Mouse (Mus musculus): Measurements from ENCODE around the gene Cyp2f2.

The Cyp2f2 gene

DNA sequence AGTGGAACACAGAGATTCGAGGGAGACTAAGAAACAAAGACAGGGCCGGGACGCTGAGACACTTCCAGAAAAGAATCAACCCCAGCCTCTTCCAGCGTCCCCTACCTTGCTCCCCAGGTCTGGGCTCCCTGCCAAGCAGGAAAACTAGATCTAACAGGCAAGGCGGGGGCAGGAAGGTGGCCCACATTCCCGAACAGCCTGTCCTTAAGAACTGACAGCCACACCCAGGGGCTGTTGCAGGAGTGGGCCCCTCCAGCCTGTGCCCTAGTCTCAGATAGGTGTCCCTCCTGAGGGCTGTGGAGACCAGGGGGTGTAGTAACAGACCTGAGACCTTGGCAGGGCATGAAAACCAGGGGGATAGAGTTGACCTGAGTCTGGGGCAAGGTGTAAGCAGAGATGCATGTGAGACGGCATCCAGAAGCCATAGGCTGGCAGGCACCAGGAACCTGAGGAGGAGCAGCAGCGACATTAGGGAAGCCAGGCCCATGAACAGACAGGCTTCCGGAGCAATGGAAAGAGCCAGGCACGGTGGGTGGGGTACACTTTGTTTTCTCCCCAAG lies 33.6 kb downstream of the Cyp2f2 start, which contains the start of gene Cyp2t4:
Cyp2t4 (plus strand) TSS at position 510 of the 560 bp plus-strand sequence.
- no peak for DNase-seq (ENCODE audit: low read depth, low spot score)

GRCm38 (mm10) chr7:27156005-27156404 lies 36.3 kb downstream of the Cyp2f2 start:
- no peak for DNase-seq (ENCODE audit: low read depth, low spot score)

- no peak for DNase-seq (ENCODE audit: low read depth, low spot score)
Observed at GRCm38 (mm10) chr7:27158171-27158570, 38.5 kb downstream of the Cyp2f2 start.

GRCm38 (mm10) chr7:27159256-27159655 lies 39.5 kb downstream of the Cyp2f2 start:
- DNase-seq (ENCODE audit: low read depth, low spot score): no peak

DNA sequence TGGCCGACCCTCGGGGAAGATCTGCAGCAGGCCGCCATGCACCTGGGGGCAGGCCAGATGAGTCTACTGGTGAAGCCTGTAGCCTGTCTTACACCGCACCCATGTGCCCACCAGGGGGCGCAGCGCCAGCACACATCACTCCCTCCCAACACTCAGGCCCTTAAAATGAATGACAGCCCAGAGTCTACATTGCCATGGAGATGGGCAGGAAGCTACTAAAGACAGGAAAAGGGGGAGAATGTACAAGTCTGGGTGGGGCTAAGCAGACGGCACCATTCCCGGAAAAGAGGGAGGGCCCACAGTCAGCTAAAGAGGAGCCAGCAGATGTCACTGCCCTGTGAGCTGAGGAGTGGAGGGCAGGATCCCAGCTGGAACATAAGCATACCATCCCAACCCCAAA lies 40.2 kb downstream of the Cyp2f2 start:
- DNase-seq (ENCODE audit: low read depth, low spot score): peak; percentile 74

GRCm38 (mm10) chr7:27160921-27161320 lies 41.2 kb downstream of the Cyp2f2 start:
- no peak for DNase-seq (ENCODE audit: low read depth, low spot score)

GRCm38 (mm10) chr7:27161744-27162143 lies 42.0 kb downstream of the Cyp2f2 start:
- no peak for DNase-seq (ENCODE audit: low read depth, low spot score)

DNA sequence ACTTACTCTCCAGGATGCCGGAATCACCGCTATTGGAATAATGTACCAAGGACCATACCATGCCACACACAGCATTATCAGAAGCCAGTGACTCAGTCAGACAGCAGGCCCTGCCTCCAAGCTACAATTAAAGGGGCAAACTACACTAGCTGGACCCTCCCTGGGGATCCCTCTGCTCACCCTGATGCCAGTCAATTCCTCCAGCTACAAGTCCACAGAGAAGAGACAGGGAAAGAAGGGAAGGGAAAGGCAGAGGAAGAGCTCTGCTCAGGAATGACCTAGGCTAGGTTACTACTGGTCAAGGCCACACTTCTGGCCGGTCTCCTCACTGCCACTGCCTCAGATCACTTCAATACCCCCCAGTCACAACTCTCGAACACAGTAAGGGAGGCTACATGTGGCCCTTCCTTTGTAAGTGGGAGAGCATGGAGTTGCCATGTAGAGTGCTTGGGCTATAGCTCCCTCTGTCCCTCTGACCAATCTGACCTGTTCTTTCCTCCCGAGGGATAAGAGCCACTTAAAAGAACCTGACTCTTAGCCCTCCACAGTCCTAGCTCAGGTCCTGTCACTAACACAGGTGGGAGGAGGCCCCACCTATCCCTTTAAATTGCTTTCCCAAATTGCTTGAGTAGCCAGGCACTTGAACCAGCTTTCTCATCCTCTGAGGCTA lies 43.2 kb downstream of the Cyp2f2 start:
- DNase-seq (ENCODE audit: low read depth, low spot score): no peak

GRCm38 (mm10) chr7:27163450-27163805 lies 43.7 kb downstream of the Cyp2f2 start:
- no peak for DNase-seq (ENCODE audit: low read depth, low spot score)

GRCm38 (mm10) chr7:27164112-27164947 lies 44.6 kb downstream of the Cyp2f2 start:
- DNase-seq (ENCODE audit: low read depth, low spot score): no peak

GRCm38 (mm10) chr7:27165007-27165655 lies 45.4 kb downstream of the Cyp2f2 start:
- DNase-seq (ENCODE audit: low read depth, low spot score): no peak

- no peak for DNase-seq (ENCODE audit: low read depth, low spot score)
Observed at GRCm38 (mm10) chr7:27165696-27166095, 46.0 kb downstream of the Cyp2f2 start.

- DNase-seq (ENCODE audit: low read depth, low spot score): peak; percentile 62
Observed at GRCm38 (mm10) chr7:27166229-27166613, 46.5 kb downstream of the Cyp2f2 start.

DNA sequence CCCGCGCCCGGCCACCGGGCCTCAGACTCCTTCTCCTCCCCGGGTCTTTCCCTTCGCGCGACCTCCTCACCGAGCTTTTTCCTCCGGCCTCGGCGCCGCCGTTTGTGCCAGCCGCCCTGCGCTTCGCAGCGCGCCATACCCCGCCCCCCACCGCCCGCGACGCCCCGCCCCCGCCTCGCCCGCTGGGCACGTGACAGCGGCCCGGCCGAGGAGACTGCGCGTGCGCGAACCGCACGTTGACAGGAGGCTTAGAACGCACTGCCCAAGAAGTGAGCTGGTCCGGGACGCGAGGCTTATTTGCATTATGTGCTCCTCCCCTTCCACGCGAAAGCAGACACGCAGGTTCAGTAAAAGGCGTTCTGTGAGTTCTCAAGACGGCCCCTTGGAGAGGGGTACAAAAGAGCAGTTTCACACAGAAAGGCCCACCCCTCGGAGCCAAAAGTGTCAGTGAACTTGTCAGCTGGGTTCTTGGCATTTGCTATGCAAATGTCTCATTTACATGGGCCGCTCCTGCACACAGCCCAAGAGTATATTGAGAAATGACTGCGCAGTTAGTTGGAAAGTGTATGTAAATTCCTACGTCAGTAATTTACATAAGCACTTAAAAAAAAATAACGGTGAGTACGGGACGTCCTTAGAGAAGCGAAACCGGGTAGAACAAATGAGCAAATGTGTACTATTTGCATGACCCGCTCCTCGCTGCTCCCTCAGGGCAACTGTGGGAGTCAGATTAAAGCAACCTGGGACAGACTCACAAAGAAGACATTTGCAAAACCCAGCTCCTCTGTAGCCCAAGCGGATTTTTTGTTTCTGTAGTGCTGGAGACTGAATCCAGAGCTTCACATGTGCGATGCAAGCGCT lies 47.1 kb downstream of the Cyp2f2 start, which contains the start of gene Egln2:
Egln2 (minus strand) TSS at position 189 of the 861 bp plus-strand sequence.
- peak; percentile 90 for DNase-seq (ENCODE audit: low read depth, low spot score)

DNA sequence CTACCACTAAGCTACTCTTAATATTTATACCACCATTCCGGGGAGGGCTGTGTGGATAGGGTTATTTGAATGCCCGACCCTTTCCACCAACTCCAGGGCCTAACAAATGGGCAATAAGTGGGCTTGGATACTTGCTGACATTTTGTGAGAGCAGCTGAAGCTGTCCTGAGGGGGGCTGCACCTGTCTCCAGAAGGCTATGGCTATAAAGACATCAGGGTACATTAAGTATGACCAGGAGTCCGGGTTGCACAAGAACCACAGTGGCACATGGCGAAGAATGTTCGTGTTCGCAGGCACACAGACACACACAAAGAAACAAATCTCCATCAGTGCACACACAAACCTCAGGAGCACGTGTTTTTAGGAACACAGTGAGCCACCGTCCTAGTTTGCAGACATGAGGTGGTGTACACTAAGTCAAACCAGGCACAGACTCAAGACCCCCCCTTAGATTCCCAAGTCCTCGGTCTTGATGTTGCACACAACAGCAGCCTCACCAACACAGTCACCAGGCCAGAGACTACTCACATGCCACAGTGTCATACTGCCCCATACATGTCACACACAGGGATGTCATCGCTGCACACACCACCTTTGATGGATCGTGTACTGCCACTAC lies 47.9 kb downstream of the Cyp2f2 start:
- DNase-seq (ENCODE audit: low read depth, low spot score): no peak

- DNase-seq (ENCODE audit: low read depth, low spot score): no peak
Observed at GRCm38 (mm10) chr7:27168371-27168770, 48.7 kb downstream of the Cyp2f2 start.

DNA sequence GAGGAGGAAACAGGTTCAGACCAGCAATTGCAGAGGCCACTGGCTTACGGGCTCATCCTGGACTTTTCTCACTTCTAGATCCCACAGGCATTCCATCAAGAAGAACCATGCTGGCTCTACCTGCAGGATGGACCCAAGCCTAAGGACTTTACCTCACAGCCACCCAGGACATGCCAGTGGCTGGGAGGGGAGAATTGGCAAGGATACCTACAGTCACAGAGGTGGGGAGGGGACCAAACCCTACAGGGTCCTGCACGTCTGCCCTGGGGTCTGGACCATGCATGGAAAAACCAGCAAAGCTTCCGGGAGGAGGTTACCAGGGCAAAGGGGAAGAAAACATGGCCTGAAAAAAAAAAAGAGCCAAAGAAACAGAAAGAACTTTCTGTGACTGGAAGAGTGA lies 51.3 kb downstream of the Cyp2f2 start:
- no peak for DNase-seq (ENCODE audit: low read depth, low spot score)

DNA sequence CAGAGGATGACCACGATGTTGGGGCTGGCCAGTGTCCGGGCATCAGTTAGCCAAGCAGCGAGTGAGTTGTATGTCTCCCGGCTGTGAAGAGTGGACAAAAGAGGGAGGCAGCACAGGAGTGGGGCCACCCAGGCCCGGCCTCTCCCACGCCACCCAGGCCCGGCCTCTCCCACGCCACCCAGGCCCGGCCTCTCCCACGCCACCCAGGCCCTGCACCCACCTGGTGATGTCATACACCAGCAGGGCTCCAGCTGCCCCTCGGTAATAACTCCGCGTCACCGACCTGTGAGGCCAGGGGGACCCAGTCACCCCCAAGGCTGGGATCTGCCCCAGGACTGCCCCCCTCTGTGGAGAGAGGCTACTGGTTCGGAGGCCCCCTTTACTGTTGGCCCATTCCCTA lies 54.8 kb downstream of the Cyp2f2 start:
- no peak for DNase-seq (ENCODE audit: low read depth, low spot score)

DNA sequence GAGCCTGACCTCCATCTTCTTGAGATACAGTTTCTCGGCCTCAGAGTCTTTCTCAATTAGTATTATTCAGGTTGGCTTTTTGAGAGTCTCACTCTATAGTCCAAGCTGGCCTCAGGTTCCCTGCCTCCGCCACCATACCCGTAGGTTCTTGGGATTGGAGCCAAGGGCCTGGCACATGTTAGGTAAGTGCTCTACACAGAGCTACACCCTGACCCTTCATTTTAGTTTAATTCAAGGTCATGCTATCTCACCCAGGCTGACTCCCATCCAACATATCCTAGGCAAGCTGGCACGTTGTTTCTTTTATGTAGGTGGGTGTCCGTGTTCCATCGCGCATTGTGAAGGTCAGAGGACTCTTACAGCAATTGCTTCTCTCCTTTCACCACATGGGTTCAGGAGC lies 55.2 kb downstream of the Cyp2f2 start:
- no peak for DNase-seq (ENCODE audit: low read depth, low spot score)

DNA sequence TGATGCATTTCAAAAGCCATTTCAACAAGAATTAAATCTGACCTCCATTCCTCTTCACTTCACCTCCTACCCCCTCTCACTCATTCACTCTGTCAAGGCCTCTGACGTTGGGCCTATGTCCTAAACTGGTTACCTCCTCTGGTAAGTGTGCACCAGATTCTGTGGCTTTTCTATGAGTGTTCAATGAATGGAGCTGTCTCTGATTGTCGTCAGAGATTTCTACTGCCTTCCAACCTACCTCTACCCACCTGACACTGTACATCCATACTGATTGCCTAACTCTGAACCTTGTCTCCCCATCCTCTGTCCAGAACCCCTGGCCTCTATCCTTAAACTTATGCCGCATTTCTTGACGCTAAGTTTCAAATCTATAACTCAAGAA lies 58.2 kb downstream of the Cyp2f2 start:
- DNase-seq (ENCODE audit: low read depth, low spot score): no peak

Data from retina, postnatal 7 days (tissue).